Mouse (Mus musculus) left cerebral cortex, adult 2 months (tissue): ENCODE measurements around the gene Btbd9. TPM values are rescaled to one million over a fixed set of nuclear protein-coding genes. Genes with fewer than 3 reads are reported as not detected.
A peak's percentile ranks its signal among the peaks of the same experiment; 100 is the strongest.

ENCODE experiments used
- DNase-seq, 2 experiments: peaks; one replicate each; pipeline ENCODE4 v3.0.0; 2021 to 2022; ENCODE audit warnings: low spot score in 2 of 2, mixed read lengths in 1 of 2; ENCODE audit errors: extremely low spot score in 1 of 2
- H3K27ac ChIP-seq: fragments of 200-600 bp; 2 replicates; pipeline ENCODE4 v1.8.1; 2022
- H3K4me3 ChIP-seq: fragments of 200-600 bp; 2 replicates; pipeline ENCODE4 v1.8.1; 2022
- CTCF ChIP-seq: fragments of 200-600 bp; IDR thresholded peaks from 2 replicates; pipeline ENCODE4 v1.8.1; 2022; ENCODE audit warnings: antibody characterized with exemption, mild to moderate bottlenecking, moderate library complexity
- intact Hi-C: fragments of 180-260 bp; cut with DNase I; formaldehyde crosslinking; loops from one replicate; pipeline ENCODE4 v1.15.1; 2025
- total RNA-seq, 2 experiments: library from RNA; stranded (reverse); gene quantifications; 2 replicates each; pipeline ENCODE4 v1.2.3; 2021

Gene Btbd9
- total RNA-seq, 2 experiments from 2014 or later: 102 to 104 TPM

GRCm38 (mm10) chr17:30611221-30612074 lies 35.2 kb upstream of the Btbd9 start:
- Histone ChIP-seq H3K27ac (peak overlapping the region; percentile 97), H3K4me3 (peak overlapping the region; percentile 66)
- DNase-seq: no peak
- intact Hi-C loops: no loop called here
- no peak; the same call in 1 of the 2 replicates for TF ChIP-seq CTCF

- no peak for TF ChIP-seq CTCF
- H3K27ac ChIP-seq: no peak overlapping the region
- intact Hi-C loops: no loop called here
These were observed 34.5 kb upstream of the Btbd9 start for GRCm38 (mm10) chr17:30610739-30611138.

GRCm38 (mm10) chr17:30609980-30610307 lies 33.7 kb upstream of the Btbd9 start:
- no peak for DNase-seq
- Histone ChIP-seq H3K4me3 (no peak overlapping the region), H3K27ac (no peak overlapping the region)
- no peak for TF ChIP-seq CTCF
- intact Hi-C loops: no loop called here

More at GRCm38 (mm10) chr17:30610739-30611138, 34.5 kb upstream of the Btbd9 start:
- no peak overlapping the region for H3K4me3 ChIP-seq
- no peak for DNase-seq

GRCm38 (mm10) chr17:30609305-30609979 lies 33.2 kb upstream of the Btbd9 start:
- intact Hi-C loops: no loop called here
- DNase-seq: peak in 1 of 2 experiments; percentile 49
- TF ChIP-seq CTCF: no peak
- Histone ChIP-seq H3K4me3 (no peak overlapping the region), H3K27ac (no peak overlapping the region)

GRCm38 (mm10) chr17:30607909-30608495 lies 31.7 kb upstream of the Btbd9 start:
- no peak for TF ChIP-seq CTCF
- DNase-seq: no peak
- intact Hi-C loops: no loop called here
- no peak overlapping the region for H3K4me3 ChIP-seq
- no peak overlapping the region for H3K27ac ChIP-seq

- Histone ChIP-seq H3K27ac (no peak overlapping the region), H3K4me3 (no peak overlapping the region)
- intact Hi-C loops: no loop called here
- DNase-seq: no peak
- no peak for TF ChIP-seq CTCF
These were observed 31.0 kb upstream of the Btbd9 start for GRCm38 (mm10) chr17:30607330-30607729.

- intact Hi-C loops: no loop called here
- Histone ChIP-seq H3K27ac (no peak overlapping the region), H3K4me3 (no peak overlapping the region)
- no peak for TF ChIP-seq CTCF
- no peak for DNase-seq
These were observed 30.4 kb upstream of the Btbd9 start for GRCm38 (mm10) chr17:30606634-30607081.

- TF ChIP-seq CTCF: no peak
- DNase-seq: no peak
- intact Hi-C loops: no loop called here
- Histone ChIP-seq H3K27ac (no peak overlapping the region), H3K4me3 (no peak overlapping the region)
These were observed 29.9 kb upstream of the Btbd9 start for GRCm38 (mm10) chr17:30606206-30606605.

GRCm38 (mm10) chr17:30605001-30605400 lies 28.7 kb upstream of the Btbd9 start:
- Histone ChIP-seq H3K4me3 (no peak overlapping the region), H3K27ac (no peak overlapping the region)
- intact Hi-C loops: no loop called here
- no peak for TF ChIP-seq CTCF
- no peak for DNase-seq

GRCm38 (mm10) chr17:30604296-30604695 lies 28.0 kb upstream of the Btbd9 start:
- no peak overlapping the region for H3K27ac ChIP-seq
- no peak for TF ChIP-seq CTCF
- intact Hi-C loops: no loop called here
- no peak for DNase-seq
- H3K4me3 ChIP-seq: no peak overlapping the region

GRCm38 (mm10) chr17:30602175-30602574 lies 25.9 kb upstream of the Btbd9 start:
- intact Hi-C loops: no loop called here
- DNase-seq: no peak
- no peak overlapping the region for H3K27ac ChIP-seq
- no peak overlapping the region for H3K4me3 ChIP-seq
- TF ChIP-seq CTCF: no peak

- intact Hi-C loops: no loop called here
- no peak for TF ChIP-seq CTCF
- DNase-seq: no peak
- H3K27ac ChIP-seq: no peak overlapping the region
- no peak overlapping the region for H3K4me3 ChIP-seq
These were observed 22.0 kb upstream of the Btbd9 start for GRCm38 (mm10) chr17:30598300-30598699.
